In the genomic region with DNA sequence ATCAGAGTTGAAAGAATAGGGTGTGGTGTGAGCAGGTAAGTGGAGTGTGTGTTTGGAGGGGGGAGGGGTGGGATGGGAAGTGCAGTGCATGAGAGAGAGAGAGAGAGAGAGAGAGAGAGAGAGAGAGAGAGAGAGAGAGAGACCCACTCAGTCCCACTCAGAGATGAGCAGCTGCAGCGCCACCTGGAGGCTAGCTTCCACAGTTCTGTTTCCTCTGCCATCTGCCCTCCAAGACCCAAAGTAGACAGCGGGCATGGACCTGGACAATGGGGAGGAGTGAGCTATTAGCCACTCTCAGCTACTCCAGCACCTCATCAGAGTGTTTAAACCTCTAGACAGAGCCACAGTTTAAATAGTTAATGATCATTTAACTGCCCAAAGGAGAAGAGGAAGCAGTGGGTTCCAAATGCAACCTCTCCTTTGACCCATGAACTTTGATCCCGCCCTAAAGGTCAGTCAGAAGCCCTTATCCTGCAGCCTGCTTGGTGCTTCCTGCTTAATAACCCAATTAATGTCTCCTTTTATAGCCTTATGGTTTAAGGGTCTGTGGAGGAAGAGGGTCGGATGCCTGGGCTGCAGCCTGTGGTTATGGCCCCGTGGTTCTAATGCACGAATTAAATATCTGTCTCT, we compare ENCODE assay signal across 8 mouse cellular contexts.
DNase-seq lines count a peak whose midpoint lies in the region; ATAC-seq lines count a peak whose summit lies in the region.

No protein-coding gene starts in this region.

- H3K27me3 ChIP-seq in limb, embryonic 11.5 days (ENCODE audit: control insufficient read depth, insufficient read depth, low read length) = no peaks in the 10 kb centered on the region

- H3K4me1 ChIP-seq in limb, embryonic 11.5 days (ENCODE audit: control insufficient read depth, insufficient read depth, low read length) = peaks cover 9% of the 10 kb centered on the region

- no peak overlapping the region for H3K4me2 ChIP-seq in limb, embryonic 11.5 days (ENCODE audit: low read depth, severe bottlenecking)

- no peak overlapping the region for H3K4me3 ChIP-seq in limb, embryonic 11.5 days (ENCODE audit: low read depth, low read length)

- no peaks in the 10 kb centered on the region for H3K9me3 ChIP-seq in limb, embryonic 11.5 days (ENCODE audit: control insufficient read depth, low read length)

- H3K27ac ChIP-seq in limb, embryonic 11.5 days (replicated peaks; ENCODE audit: low read depth, low read length) = no peak overlapping the region

- H3K9ac ChIP-seq in limb, embryonic 11.5 days (ENCODE audit: low read length) = no peak overlapping the region

- no peak for ATAC-seq in limb, embryonic 11.5 days (ENCODE audit: insufficient number of reproducible peaks, low FRiP score, low TSS enrichment, low read depth)
- ATAC-seq in granulocyte monocyte progenitor cell, adult 5-6 weeks (replicated peaks; ENCODE audit: poor library complexity, severe bottlenecking) = no peak

- no peaks in the 10 kb centered on the region for H3K36me3 ChIP-seq in limb, embryonic 11.5 days (ENCODE audit: control insufficient read depth, insufficient read depth, low read length)

- peak; percentile 63 to 67 for DNase-seq in cerebellum, postnatal 10 days
- no peak for DNase-seq in cerebellum, adult 9-11 months
- peak; percentile 29 for DNase-seq in right cerebral cortex, postnatal 4 days
- no peak for DNase-seq in right cerebral cortex, postnatal 36 days (ENCODE audit: low spot score in 2 of 2)
- DNase-seq in limb, embryonic 11.5 days (ENCODE audit: low spot score) = peak; percentile 77
- DNase-seq in thymus, postnatal 36 days = peak; percentile 9 to 13
- DNase-seq in urinary bladder, postnatal 14 days (ENCODE audit: low spot score) = no peak

- 7% methylated on average over 6 of the region's 6 CpGs for WGBS in limb, embryonic 11.5 days

Comparison
In these comparisons a context has a peak if more than half of its experiments do, and no peak if none do; other contexts are left out.
1. DNase-seq: peak in cerebellum, postnatal 10 days (2 of 2), right cerebral cortex, postnatal 4 days (single experiment), limb, embryonic 11.5 days (single experiment) and thymus, postnatal 36 days (2 of 2); none in cerebellum, adult 9-11 months (single experiment), right cerebral cortex, postnatal 36 days (0 of 2) and urinary bladder, postnatal 14 days (single experiment).